Mouse (Mus musculus) midbrain, embryonic 14.5 days (tissue): ENCODE measurements around the gene Nrp1. TPM values are rescaled to one million over a fixed set of nuclear protein-coding genes. Genes with fewer than 3 reads are reported as not detected.
A peak's percentile ranks its signal among the peaks of the same experiment; 100 is the strongest.

Source experiments
- ATAC-seq: fragments of 200-750 bp; cut with Nextera tagmentation; 2 replicates; pipeline ENCODE4 v1.8.0; 2017; ENCODE audit warnings: moderate number of reproducible peaks, moderate library complexity; ENCODE audit not compliant: low FRiP score, low TSS enrichment
- DNase-seq: peaks from one replicate; pipeline ENCODE4 v3.0.0-alpha.2; 2015
- H3K27ac ChIP-seq: fragments of 300-500 bp; sonication (generic); replicated peaks from 2 replicates; pipeline ENCODE4 v1.5.1; 2014; ENCODE audit warnings: mild to moderate bottlenecking, low read depth, low read length, moderate library complexity
- H3K27me3 ChIP-seq: fragments of 300-500 bp; sonication (generic); 2 replicates; pipeline ENCODE4 v1.6.1; 2014; ENCODE audit warnings: low read length, control low read depth, mixed read lengths; ENCODE audit not compliant: control insufficient read depth, insufficient read depth
- H3K36me3 ChIP-seq: fragments of 300-500 bp; sonication (generic); 2 replicates; pipeline ENCODE4 v1.6.1; 2014; ENCODE audit warnings: low read length, control low read depth; ENCODE audit not compliant: control insufficient read depth, insufficient read depth
- H3K4me1 ChIP-seq: fragments of 300-500 bp; sonication (generic); 2 replicates; pipeline ENCODE4 v1.6.1; 2014; ENCODE audit warnings: mild to moderate bottlenecking, antibody characterized with exemption, low read length, control low read depth; ENCODE audit not compliant: control insufficient read depth, insufficient read depth
- H3K4me2 ChIP-seq: fragments of 300-500 bp; sonication (generic); 2 replicates; pipeline ENCODE4 v1.6.1; 2014; ENCODE audit warnings: mild to moderate bottlenecking, low read length, moderate library complexity
- H3K4me3 ChIP-seq: fragments of 300-500 bp; sonication (generic); replicated peaks from 2 replicates; pipeline ENCODE4 v1.5.1; 2014; ENCODE audit warnings: low read depth, low read length
- H3K9ac ChIP-seq: fragments of 300-500 bp; sonication (generic); replicated peaks from 2 replicates; pipeline ENCODE4 v1.6.1; 2014; ENCODE audit warnings: mild to moderate bottlenecking, low read length, moderate library complexity
- H3K9me3 ChIP-seq: fragments of 300-500 bp; sonication (generic); 2 replicates; pipeline ENCODE4 v1.6.1; 2016; ENCODE audit warnings: low read length, control low read depth, mixed read lengths; ENCODE audit not compliant: control insufficient read depth
- WGBS: fragments of 180-500 bp; shearing (Covaris S2); extraction: QIAGEN DNeasy Blood & Tissue Kit; methylation state at CpG from one replicate; pipeline ENCODE4 v1.1.7; 2014; 5-methylcytosine and 5-hydroxymethylcytosine counted together
- polyA plus RNA-seq: library from polyadenylated mRNA; unstranded; fragments of >200 nt; fragmentation: Nextera tagmentation; extraction: Ambion mirVana; gene quantifications from 2 replicates; pipeline ENCODE4 v1.2.1, GENCODE M21; 2014

Gene Nrp1
- polyA plus RNA-seq, 1 experiment from 2014 or later = 61.7 TPM

DNA sequence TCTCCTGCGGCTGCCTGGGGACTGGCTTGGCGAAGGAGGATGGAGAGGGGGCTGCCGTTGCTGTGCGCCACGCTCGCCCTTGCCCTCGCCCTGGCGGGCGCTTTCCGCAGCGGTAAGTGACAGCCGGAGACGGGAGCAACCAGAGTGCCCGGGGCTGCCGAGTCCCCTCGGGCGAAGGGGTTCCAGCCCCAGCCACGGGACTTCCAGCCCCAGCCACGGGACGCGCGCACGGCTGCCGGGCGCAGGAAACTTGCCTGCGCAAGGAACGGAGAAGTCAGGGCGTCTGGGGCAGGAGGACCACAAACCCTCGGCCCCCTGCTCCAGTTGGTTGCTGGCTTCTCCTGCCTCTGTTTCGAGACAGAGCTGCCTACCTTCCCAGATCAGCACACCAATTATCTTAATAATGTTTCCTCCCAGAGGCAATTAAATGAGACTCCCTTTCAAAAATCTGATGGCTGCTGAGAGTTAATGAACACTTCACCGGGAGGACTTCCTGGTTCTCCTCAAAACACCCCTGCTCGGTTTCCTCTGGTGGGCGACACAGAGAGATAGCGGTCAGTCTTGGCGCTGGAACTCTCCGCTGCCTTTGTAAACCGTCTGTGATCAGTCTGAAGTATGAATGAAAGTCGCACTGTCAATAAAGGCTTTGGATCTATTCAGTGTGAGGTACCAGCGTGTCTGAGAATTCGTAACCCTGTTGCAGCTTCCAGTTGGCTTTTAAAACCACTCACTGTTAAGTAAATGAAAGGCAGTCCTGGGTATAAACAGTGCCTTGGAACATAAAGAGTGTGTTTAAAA, 1.3 kb downstream of the Nrp1 start:
- no peaks in the 10 kb centered on the region; the same call in 1 of the 2 replicates for H3K27me3 ChIP-seq
- H3K9ac ChIP-seq = peak overlapping the region; percentile 81
- no peaks in the 10 kb centered on the region for H3K9me3 ChIP-seq
- peak overlapping the region; percentile 92 for H3K27ac ChIP-seq
- peaks cover 33% of the 10 kb centered on the region for H3K4me1 ChIP-seq
- H3K4me2 ChIP-seq = peak overlapping the region; percentile 100
- under 1% methylated on average over 40 of the region's 40 CpGs for WGBS
- DNase-seq = peak; percentile 67
- ATAC-seq = peak; percentile 51
- peak overlapping the region; percentile 76 for H3K4me3 ChIP-seq
- no peaks in the 10 kb centered on the region for H3K36me3 ChIP-seq

DNA sequence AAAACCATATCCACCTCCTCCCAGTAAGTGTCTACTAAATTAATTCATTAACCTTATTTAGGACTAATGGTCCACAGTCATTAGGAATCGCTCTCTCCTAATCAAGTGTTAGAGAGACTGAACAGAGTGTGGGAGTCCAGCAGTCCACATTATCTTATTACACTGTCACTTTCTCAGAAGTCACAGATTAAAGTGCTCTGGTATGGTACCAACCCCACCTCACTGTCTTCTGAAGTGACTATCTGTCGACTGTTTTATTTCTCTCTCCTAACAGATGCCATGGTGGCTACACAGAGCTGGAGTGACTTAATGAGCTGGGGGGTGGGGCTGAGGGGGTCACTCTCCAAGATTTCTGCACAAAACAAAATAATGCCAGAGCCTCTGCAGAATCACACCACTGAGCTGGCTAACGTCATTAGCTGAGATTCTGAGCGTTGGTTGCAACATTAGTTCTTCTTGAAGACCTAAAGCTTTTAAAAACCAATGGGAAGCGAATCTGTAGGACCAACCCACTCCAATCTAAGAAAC, 3.0 kb downstream of the Nrp1 start:
- H3K9ac ChIP-seq = peak overlapping the region; percentile 81
- DNase-seq = peak; percentile 35
- peak overlapping the region; percentile 76 for H3K4me3 ChIP-seq
- no peaks in the 10 kb centered on the region for H3K9me3 ChIP-seq
- 30% methylated on average over 5 of the region's 5 CpGs for WGBS
- H3K4me1 ChIP-seq = peaks cover 33% of the 10 kb centered on the region
- H3K27ac ChIP-seq = no peak overlapping the region; the same call in 1 of the 2 replicates
- no peaks in the 10 kb centered on the region; the same call in 1 of the 2 replicates for H3K27me3 ChIP-seq
- ATAC-seq = no peak
- H3K4me2 ChIP-seq = peak overlapping the region; percentile 100
- no peaks in the 10 kb centered on the region for H3K36me3 ChIP-seq

DNA sequence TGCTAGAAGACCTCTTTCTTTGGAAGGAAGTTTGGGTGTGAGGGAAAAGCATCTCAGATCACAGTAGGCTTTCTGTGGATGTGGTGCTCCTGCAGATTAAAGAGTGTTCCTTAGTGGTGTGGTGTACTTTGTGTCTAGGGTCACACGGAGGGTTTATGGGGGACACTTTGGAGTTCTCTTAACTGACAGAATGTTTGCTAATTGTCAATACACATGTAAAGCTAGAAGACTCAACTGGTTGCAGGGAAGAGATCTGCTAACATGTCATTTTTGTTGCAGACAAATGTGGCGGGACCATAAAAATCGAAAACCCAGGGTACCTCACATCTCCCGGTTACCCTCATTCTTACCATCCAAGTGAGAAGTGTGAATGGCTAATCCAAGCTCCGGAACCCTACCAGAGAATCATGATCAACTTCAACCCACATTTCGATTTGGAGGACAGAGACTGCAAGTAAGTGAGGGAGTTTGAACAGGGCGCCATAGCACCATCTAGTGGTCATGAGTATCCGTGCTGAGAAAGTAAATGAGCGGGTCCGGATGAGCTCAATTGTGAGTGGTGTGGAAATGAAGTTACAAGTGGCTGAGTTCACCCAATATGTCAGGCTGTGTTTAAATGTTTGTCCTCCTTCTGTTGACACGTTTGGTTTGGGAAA, 4.7 kb downstream of the Nrp1 start:
- DNase-seq (peak; percentile 93), ATAC-seq (no peak)
- H3K9ac ChIP-seq = peak overlapping the region; percentile 39; the same call in 1 of the 2 replicates
- H3K36me3 ChIP-seq = no peaks in the 10 kb centered on the region
- peak overlapping the region; percentile 100 for H3K4me2 ChIP-seq
- peak overlapping the region; percentile 15 for H3K27ac ChIP-seq
- peak overlapping the region; percentile 76 for H3K4me3 ChIP-seq
- WGBS = 12% methylated on average over 11 of the region's 11 CpGs
- no peaks in the 10 kb centered on the region for H3K27me3 ChIP-seq
- H3K4me1 ChIP-seq = peaks cover 21% of the 10 kb centered on the region
- H3K9me3 ChIP-seq = no peaks in the 10 kb centered on the region

DNA sequence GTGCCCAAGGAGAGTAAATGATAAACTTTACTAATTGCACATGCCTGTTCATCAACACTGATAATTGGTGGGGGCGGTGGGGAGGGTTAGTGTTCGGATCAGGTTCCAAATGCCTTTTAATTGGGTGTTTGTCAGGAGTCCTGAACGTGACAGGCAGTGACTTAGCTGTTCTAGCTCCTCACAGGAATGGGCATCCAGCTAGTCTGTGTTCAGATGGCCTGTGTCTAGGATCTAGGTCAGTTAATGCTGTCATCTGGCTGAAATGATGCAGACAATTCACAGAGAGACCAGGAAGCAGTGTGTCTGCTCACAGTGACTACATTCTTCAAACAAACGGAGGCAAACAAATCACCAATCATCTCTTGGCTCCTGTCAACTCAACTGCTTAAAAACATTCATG, 12.1 kb downstream of the Nrp1 start:
- H3K4me3 ChIP-seq = no peak overlapping the region
- no peak overlapping the region for H3K4me2 ChIP-seq
- H3K27ac ChIP-seq = no peak overlapping the region
- no peaks in the 10 kb centered on the region for H3K27me3 ChIP-seq
- peaks cover 4% of the 10 kb centered on the region; the same call in 1 of the 2 replicates for H3K36me3 ChIP-seq
- 86% methylated on average over 4 of the region's 4 CpGs for WGBS
- H3K9me3 ChIP-seq = no peaks in the 10 kb centered on the region
- ATAC-seq = no peak
- no peak overlapping the region for H3K9ac ChIP-seq
- no peak for DNase-seq
- H3K4me1 ChIP-seq = no peaks in the 10 kb centered on the region

DNA sequence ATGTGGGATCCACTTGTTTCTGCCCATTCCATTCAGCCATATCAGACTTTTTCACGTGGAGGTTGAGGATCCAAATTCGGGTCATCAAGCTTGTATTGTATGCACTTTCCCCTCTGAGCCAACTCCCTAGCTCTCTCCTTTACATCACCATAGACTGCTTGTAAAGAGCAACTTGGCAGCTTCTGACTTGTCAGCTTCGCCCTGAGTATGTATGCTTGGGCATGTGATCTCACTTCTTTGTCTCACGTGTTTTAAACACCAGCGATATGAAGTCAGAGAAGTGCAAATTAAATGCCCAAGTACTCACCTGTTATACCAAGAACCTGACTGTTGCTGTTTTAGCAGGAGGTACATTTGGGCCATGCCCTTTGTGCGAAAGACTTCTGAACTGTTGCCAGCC, 12.6 kb downstream of the Nrp1 start:
- Histone ChIP-seq H3K27me3 (no peaks in the 10 kb centered on the region), H3K4me1 (no peaks in the 10 kb centered on the region), H3K9me3 (no peaks in the 10 kb centered on the region), H3K9ac (no peak overlapping the region), H3K4me3 (no peak overlapping the region), H3K4me2 (no peak overlapping the region), H3K27ac (no peak overlapping the region), H3K36me3 (peaks cover 4% of the 10 kb centered on the region; the same call in 1 of the 2 replicates)
- no peak for DNase-seq
- WGBS = 80% methylated on average over 6 of the region's 6 CpGs
- no peak for ATAC-seq

DNA sequence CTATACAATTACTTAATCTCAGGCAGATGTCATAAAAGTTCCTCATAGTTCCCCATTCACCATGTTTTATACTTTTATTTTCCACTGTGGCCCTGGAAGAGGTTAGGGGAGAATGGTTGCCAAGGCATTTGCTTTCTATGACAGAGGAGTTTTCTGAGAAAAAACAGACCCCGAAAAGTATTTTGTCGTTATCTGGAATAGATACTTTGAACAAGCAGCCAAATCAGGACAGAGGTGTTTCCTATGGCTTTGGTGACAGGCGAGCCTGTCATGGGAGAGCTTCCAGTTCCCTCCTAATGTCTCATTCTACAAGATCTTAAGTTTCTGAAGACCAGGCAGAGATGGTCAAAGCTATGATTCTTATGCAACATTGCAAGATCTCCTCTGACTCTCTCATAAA, 13.4 kb downstream of the Nrp1 start:
- no peak overlapping the region for H3K4me2 ChIP-seq
- H3K27me3 ChIP-seq = no peaks in the 10 kb centered on the region
- H3K36me3 ChIP-seq = peaks cover 4% of the 10 kb centered on the region; the same call in 1 of the 2 replicates
- 89% methylated on average over 3 of the region's 3 CpGs for WGBS
- no peak for DNase-seq
- H3K27ac ChIP-seq = no peak overlapping the region
- no peaks in the 10 kb centered on the region for H3K4me1 ChIP-seq
- no peaks in the 10 kb centered on the region for H3K9me3 ChIP-seq
- ATAC-seq = no peak
- H3K4me3 ChIP-seq = no peak overlapping the region
- H3K9ac ChIP-seq = no peak overlapping the region

DNA sequence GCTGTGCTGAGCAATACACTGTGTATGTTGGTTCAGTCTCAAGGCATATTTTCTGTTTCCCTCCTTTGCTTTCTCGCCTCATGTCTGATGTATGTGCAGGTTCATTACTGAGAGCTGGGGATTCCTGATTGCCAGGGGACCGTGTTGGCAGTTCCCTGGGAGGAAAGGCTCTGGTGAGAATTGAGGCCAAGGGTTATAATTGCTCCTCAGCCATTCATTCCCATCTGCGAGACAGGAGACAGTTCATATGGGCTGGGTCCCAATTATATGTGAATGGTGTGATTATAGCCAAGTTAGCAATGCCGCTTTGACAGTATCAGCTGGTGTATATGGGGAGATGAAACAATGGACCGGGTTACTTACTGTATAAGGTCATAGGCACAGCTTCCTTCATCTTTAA, 14.3 kb downstream of the Nrp1 start:
- H3K4me1 ChIP-seq = no peaks in the 10 kb centered on the region
- H3K27ac ChIP-seq = no peak overlapping the region
- 85% methylated on average over 5 of the region's 5 CpGs for WGBS
- H3K27me3 ChIP-seq = no peaks in the 10 kb centered on the region
- no peak overlapping the region for H3K4me2 ChIP-seq
- H3K9me3 ChIP-seq = no peaks in the 10 kb centered on the region
- DNase-seq (no peak), ATAC-seq (no peak)
- H3K36me3 ChIP-seq = peaks cover 4% of the 10 kb centered on the region; the same call in 1 of the 2 replicates
- no peak overlapping the region for H3K9ac ChIP-seq
- H3K4me3 ChIP-seq = no peak overlapping the region

DNA sequence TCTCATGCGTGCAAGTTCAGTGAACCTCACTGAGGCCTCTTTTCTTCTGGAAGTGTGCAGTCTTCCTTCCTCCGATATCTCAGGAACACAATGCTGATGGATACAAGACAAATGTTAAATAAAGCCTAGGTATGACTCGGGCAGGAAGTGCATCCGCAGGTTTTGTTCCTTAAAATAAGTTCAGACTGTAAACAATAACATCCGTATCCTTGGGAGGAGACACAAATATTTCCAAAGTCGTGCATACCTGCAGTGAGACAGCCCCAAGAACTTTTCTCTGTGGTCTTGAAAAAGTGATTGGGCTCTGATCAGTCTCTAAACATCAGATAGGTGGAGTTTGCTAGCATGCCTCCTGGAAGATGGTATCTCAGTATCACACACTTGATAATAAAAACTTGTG, 15.0 kb downstream of the Nrp1 start:
- no peak for ATAC-seq
- peaks cover 4% of the 10 kb centered on the region; the same call in 1 of the 2 replicates for H3K36me3 ChIP-seq
- H3K9ac ChIP-seq = no peak overlapping the region
- no peaks in the 10 kb centered on the region for H3K27me3 ChIP-seq
- no peaks in the 10 kb centered on the region for H3K9me3 ChIP-seq
- no peak overlapping the region for H3K27ac ChIP-seq
- H3K4me1 ChIP-seq = no peaks in the 10 kb centered on the region
- no peak overlapping the region for H3K4me3 ChIP-seq
- H3K4me2 ChIP-seq = no peak overlapping the region
- DNase-seq = no peak
- WGBS = 90% methylated on average over 6 of the region's 6 CpGs
